Mouse (Mus musculus): ENCODE measurements around the gene Sf3a2. TPM values are rescaled to one million over a fixed set of nuclear protein-coding genes. Genes with fewer than 3 reads are reported as not detected.

Gene Sf3a2
- polyA plus RNA-seq, 1 experiment: 65.7 TPM

GRCm38 (mm10) chr10:80842334-80842733 lies 44.3 kb downstream of the Sf3a2 start:
- H3K4me1 ChIP-seq (ENCODE audit: control insufficient read depth, insufficient read depth, low read length): peaks cover 10% of the 10 kb centered on the region
- H3K27me3 ChIP-seq (ENCODE audit: control insufficient read depth, insufficient read depth, low read length): no peaks in the 10 kb centered on the region
- H3K4me3 ChIP-seq (ENCODE audit: control insufficient read depth, low read depth, low read length): no peak overlapping the region
- TF ChIP-seq CTCF (IDR thresholded peaks at IDR 0.05; ENCODE audit: control insufficient read depth, insufficient read depth, insufficient replicate concordance, low read depth, low read length): no peak
- no peak for TF ChIP-seq POLR2A (IDR thresholded peaks at IDR 0.05; ENCODE audit: control insufficient read depth, low read depth, low read length)
- H3K36me3 ChIP-seq (ENCODE audit: control insufficient read depth, insufficient read depth, low read length): no peaks in the 10 kb centered on the region
- H3K27ac ChIP-seq (ENCODE audit: control insufficient read depth, insufficient read depth, low read depth, low read length): no peak overlapping the region

- H3K4me1 ChIP-seq (ENCODE audit: control insufficient read depth, insufficient read depth, low read length): peaks cover 10% of the 10 kb centered on the region
- TF ChIP-seq POLR2A (IDR thresholded peaks at IDR 0.05; ENCODE audit: control insufficient read depth, low read depth, low read length): no peak
- TF ChIP-seq CTCF (IDR thresholded peaks at IDR 0.05; ENCODE audit: control insufficient read depth, insufficient read depth, insufficient replicate concordance, low read depth, low read length): no peak
- no peak overlapping the region for H3K27ac ChIP-seq (ENCODE audit: control insufficient read depth, insufficient read depth, low read depth, low read length)
- no peaks in the 10 kb centered on the region for H3K27me3 ChIP-seq (ENCODE audit: control insufficient read depth, insufficient read depth, low read length)
- no peak overlapping the region; the same call in 1 of the 2 replicates for H3K4me3 ChIP-seq (ENCODE audit: control insufficient read depth, low read depth, low read length)
- H3K36me3 ChIP-seq (ENCODE audit: control insufficient read depth, insufficient read depth, low read length): no peaks in the 10 kb centered on the region
These were observed 45.3 kb downstream of the Sf3a2 start for GRCm38 (mm10) chr10:80843087-80843930.

DNA sequence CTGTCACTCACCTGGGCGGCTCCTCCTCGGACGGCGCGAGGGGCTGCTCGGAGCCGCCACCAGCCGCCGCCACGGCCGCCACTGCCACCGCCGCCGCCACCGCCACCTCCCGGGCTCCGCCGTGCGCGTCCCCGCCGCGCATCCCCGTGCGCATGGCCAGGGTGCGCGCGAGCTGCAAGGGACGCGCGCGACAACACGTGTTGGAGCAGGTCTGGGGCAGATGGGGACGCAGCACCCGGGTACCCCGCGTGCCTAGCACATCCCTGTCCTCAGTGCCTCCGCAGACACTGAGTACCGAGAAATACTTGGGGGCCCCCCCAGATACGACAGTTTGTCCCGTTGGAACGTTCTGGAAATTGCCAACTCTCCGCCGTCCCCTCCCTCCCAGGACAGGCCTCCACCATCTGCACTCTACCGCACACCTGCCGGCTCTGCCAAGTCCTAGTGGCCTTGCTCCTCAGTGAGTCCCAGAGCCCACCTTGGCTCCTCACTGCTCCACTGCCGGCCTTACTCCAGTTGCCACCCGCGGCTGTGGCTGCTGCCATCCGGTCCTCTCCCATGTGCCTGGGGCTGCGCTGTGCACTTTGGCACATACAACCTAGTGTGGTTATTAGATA lies 46.0 kb downstream of the Sf3a2 start, which contains the start of gene Lingo3:
Lingo3 (minus strand) TSS at position 109 of the 617 bp plus-strand sequence.
- Histone ChIP-seq H3K27me3 (ENCODE audit: control insufficient read depth, insufficient read depth, low read length) (no peaks in the 10 kb centered on the region), H3K27ac (ENCODE audit: control insufficient read depth, insufficient read depth, low read depth, low read length) (no peak within 1 kb of the TSS), H3K36me3 (ENCODE audit: control insufficient read depth, insufficient read depth, low read length) (no peaks in the 10 kb centered on the region), H3K4me1 (ENCODE audit: control insufficient read depth, insufficient read depth, low read length) (peaks cover 10% of the 10 kb centered on the region), H3K4me3 (ENCODE audit: control insufficient read depth, low read depth, low read length) (peak within 1 kb of the TSS; percentile 31; the same call in 1 of the 2 replicates)
- TF ChIP-seq POLR2A (IDR thresholded peaks at IDR 0.05; ENCODE audit: control insufficient read depth, low read depth, low read length): no peak
- no peak for TF ChIP-seq CTCF (IDR thresholded peaks at IDR 0.05; ENCODE audit: control insufficient read depth, insufficient read depth, insufficient replicate concordance, low read depth, low read length)

DNA sequence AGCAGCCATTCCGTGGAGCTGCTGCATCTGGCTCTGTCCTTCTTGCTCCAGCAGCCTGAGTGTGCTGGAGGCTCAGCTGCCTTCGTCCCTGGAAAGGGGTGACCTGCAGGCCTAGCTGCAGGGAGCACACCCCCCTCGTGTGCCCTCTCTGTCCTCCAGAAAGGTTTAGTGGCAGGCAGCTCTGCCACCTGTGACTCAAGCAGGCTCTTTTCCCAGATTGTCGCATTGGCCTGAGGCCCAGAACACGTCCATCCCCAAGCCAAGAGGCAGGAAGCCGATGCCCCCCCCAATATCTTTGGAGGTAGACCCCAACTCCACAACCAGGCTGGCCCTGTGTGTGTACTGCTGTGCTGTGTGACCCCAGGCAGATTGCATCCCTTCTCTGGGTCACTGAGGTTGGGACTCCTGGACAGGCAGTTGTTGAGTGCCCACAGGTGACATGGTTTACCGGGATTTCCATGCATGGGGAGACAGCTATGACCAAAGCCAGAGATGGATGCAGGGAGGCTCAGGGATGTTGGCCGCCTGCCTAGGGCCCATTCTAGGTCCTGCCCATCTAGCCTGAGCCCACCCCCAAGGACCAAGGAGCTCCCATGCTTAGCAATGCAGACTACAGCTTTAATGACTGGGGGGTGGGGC lies 47.2 kb downstream of the Sf3a2 start:
- H3K27ac ChIP-seq (ENCODE audit: control insufficient read depth, insufficient read depth, low read depth, low read length): no peak overlapping the region

GRCm38 (mm10) chr10:80845732-80846131 lies 47.7 kb downstream of the Sf3a2 start:
- peaks cover 10% of the 10 kb centered on the region for H3K4me1 ChIP-seq (ENCODE audit: control insufficient read depth, insufficient read depth, low read length)
- no peak overlapping the region for H3K27ac ChIP-seq (ENCODE audit: control insufficient read depth, insufficient read depth, low read depth, low read length)
- H3K36me3 ChIP-seq (ENCODE audit: control insufficient read depth, insufficient read depth, low read length): no peaks in the 10 kb centered on the region
- H3K27me3 ChIP-seq (ENCODE audit: control insufficient read depth, insufficient read depth, low read length): no peaks in the 10 kb centered on the region
- no peak overlapping the region for H3K4me3 ChIP-seq (ENCODE audit: control insufficient read depth, low read depth, low read length)
- TF ChIP-seq POLR2A (IDR thresholded peaks at IDR 0.05; ENCODE audit: control insufficient read depth, low read depth, low read length) (no peak), CTCF (IDR thresholded peaks at IDR 0.05; ENCODE audit: control insufficient read depth, insufficient read depth, insufficient replicate concordance, low read depth, low read length) (no peak)

More for the DNA sequence above, 47.2 kb downstream of the Sf3a2 start:
- Histone ChIP-seq H3K4me1 (ENCODE audit: control insufficient read depth, insufficient read depth, low read length) (peaks cover 10% of the 10 kb centered on the region), H3K36me3 (ENCODE audit: control insufficient read depth, insufficient read depth, low read length) (no peaks in the 10 kb centered on the region), H3K27me3 (ENCODE audit: control insufficient read depth, insufficient read depth, low read length) (no peaks in the 10 kb centered on the region), H3K4me3 (ENCODE audit: control insufficient read depth, low read depth, low read length) (no peak overlapping the region)
- TF ChIP-seq POLR2A (IDR thresholded peaks at IDR 0.05; ENCODE audit: control insufficient read depth, low read depth, low read length): no peak
- TF ChIP-seq CTCF (IDR thresholded peaks at IDR 0.05; ENCODE audit: control insufficient read depth, insufficient read depth, insufficient replicate concordance, low read depth, low read length): no peak

GRCm38 (mm10) chr10:80848571-80848970 lies 50.6 kb downstream of the Sf3a2 start:
- Histone ChIP-seq H3K4me1 (ENCODE audit: control insufficient read depth, insufficient read depth, low read length) (peaks cover 7% of the 10 kb centered on the region), H3K4me3 (ENCODE audit: control insufficient read depth, low read depth, low read length) (no peak overlapping the region), H3K27me3 (ENCODE audit: control insufficient read depth, insufficient read depth, low read length) (no peaks in the 10 kb centered on the region), H3K36me3 (ENCODE audit: control insufficient read depth, insufficient read depth, low read length) (no peaks in the 10 kb centered on the region; the same call in none of the 2 replicates), H3K27ac (ENCODE audit: control insufficient read depth, insufficient read depth, low read depth, low read length) (no peak overlapping the region)
- TF ChIP-seq POLR2A (IDR thresholded peaks at IDR 0.05; ENCODE audit: control insufficient read depth, low read depth, low read length): no peak
- TF ChIP-seq CTCF (IDR thresholded peaks at IDR 0.05; ENCODE audit: control insufficient read depth, insufficient read depth, insufficient replicate concordance, low read depth, low read length): no peak

Other genes starting within 250 kb of the Sf3a2 start
- gene Rexo1, start 236.6 kb upstream of the Sf3a2 start, polyA plus RNA-seq (2012; rRNA removed): 201 and 214 TPM in 2 replicates
- gene Klf16, start 220.9 kb upstream of the Sf3a2 start, polyA plus RNA-seq (2012; rRNA removed): 7.5 and 7.7 TPM in 2 replicates
- 246 and 291 TPM in 2 replicates for gene Abhd17a, start 207.9 kb upstream of the Sf3a2 start, polyA plus RNA-seq (2012; rRNA removed)
- gene Scamp4, start 195.3 kb upstream of the Sf3a2 start, polyA plus RNA-seq (2012; rRNA removed): 58.8 and 61.6 TPM in 2 replicates
- gene Adat3, start 195.3 kb upstream of the Sf3a2 start, polyA plus RNA-seq (2012; rRNA removed): 46.6 and 56.1 TPM in 2 replicates
- gene Gm49322, start 192.2 kb upstream of the Sf3a2 start, polyA plus RNA-seq (2012; rRNA removed): 1.9 and 2.1 TPM in 2 replicates
- gene Csnk1g2, start 175.4 kb upstream of the Sf3a2 start, polyA plus RNA-seq (2012; rRNA removed): 1,079 and 1,184 TPM in 2 replicates
- 18.9 and 20.5 TPM in 2 replicates for gene Btbd2, start 141.1 kb upstream of the Sf3a2 start, polyA plus RNA-seq (2012; rRNA removed)
- 53.5 and 60.4 TPM in 2 replicates for gene Mknk2, start 120.1 kb upstream of the Sf3a2 start, polyA plus RNA-seq (2012; rRNA removed)
- gene Mob3a, start 96.2 kb upstream of the Sf3a2 start, polyA plus RNA-seq (2012; rRNA removed): 11.1 and 12.5 TPM in 2 replicates
- 339 and 385 TPM in 2 replicates for gene Izumo4, start 96.0 kb upstream of the Sf3a2 start, polyA plus RNA-seq (2012; rRNA removed)
- 178 and 195 TPM in 2 replicates for gene Ap3d1, start 55.9 kb upstream of the Sf3a2 start, polyA plus RNA-seq (2012; rRNA removed)
- gene Dot1l, start 43.0 kb upstream of the Sf3a2 start, polyA plus RNA-seq (2012; rRNA removed): 168 and 189 TPM in 2 replicates
- gene Plekhj1, start 428 bp downstream of the Sf3a2 start, polyA plus RNA-seq (2012; rRNA removed): 41.4 and 45.8 TPM in 2 replicates
- 2.5 and 3.2 TPM in 2 replicates for gene Amh, start 7.0 kb downstream of the Sf3a2 start, polyA plus RNA-seq (2012; rRNA removed)
- 1.2 and 1.4 TPM in 2 replicates for gene Jsrp1, start 15.3 kb downstream of the Sf3a2 start, polyA plus RNA-seq (2012; rRNA removed)
- 261 and 275 TPM in 2 replicates for gene Oaz1, start 28.5 kb downstream of the Sf3a2 start, polyA plus RNA-seq (2012; rRNA removed)
- gene Lingo3, start 45.8 kb downstream of the Sf3a2 start, polyA plus RNA-seq (2012; rRNA removed): 0.16 and 0.26 TPM in 2 replicates
- gene Lsm7, start 57.0 kb downstream of the Sf3a2 start, polyA plus RNA-seq (2012; rRNA removed): 60.3 and 67.0 TPM in 2 replicates
- 169 and 173 TPM in 2 replicates for gene Sppl2b, start 57.1 kb downstream of the Sf3a2 start, polyA plus RNA-seq (2012; rRNA removed)
- gene Tmprss9, start 73.7 kb downstream of the Sf3a2 start, polyA plus RNA-seq (2012; rRNA removed): 2.0 and 2.7 TPM in 2 replicates
- 76.7 and 104 TPM in 2 replicates for gene Timm13, start 102.8 kb downstream of the Sf3a2 start, polyA plus RNA-seq (2012; rRNA removed)
- 177 TPM in 2 replicates for gene Lmnb2, start 120.0 kb downstream of the Sf3a2 start, polyA plus RNA-seq (2012; rRNA removed)
- gene Gadd45b, start 131.9 kb downstream of the Sf3a2 start, polyA plus RNA-seq (2012; rRNA removed): 7.8 and 9.1 TPM in 2 replicates
- gene Gng7, start 216.7 kb downstream of the Sf3a2 start, polyA plus RNA-seq (2012; rRNA removed): 1.0 and 1.6 TPM in 2 replicates
- 0.95 and 1.4 TPM in 2 replicates for gene Diras1, start 227.5 kb downstream of the Sf3a2 start, polyA plus RNA-seq (2012; rRNA removed)
- gene Slc39a3, start 239.2 kb downstream of the Sf3a2 start, polyA plus RNA-seq (2012; rRNA removed): 39.6 and 46.3 TPM in 2 replicates